Mouse (Mus musculus): ENCODE data around the gene Arpc1b.
"Not testable (repeated sequence)": the region's sequence is repeated elsewhere in the genome, so short reads cannot be mapped to it uniquely, and the experiment has no call there.

Gene Arpc1b

DNA sequence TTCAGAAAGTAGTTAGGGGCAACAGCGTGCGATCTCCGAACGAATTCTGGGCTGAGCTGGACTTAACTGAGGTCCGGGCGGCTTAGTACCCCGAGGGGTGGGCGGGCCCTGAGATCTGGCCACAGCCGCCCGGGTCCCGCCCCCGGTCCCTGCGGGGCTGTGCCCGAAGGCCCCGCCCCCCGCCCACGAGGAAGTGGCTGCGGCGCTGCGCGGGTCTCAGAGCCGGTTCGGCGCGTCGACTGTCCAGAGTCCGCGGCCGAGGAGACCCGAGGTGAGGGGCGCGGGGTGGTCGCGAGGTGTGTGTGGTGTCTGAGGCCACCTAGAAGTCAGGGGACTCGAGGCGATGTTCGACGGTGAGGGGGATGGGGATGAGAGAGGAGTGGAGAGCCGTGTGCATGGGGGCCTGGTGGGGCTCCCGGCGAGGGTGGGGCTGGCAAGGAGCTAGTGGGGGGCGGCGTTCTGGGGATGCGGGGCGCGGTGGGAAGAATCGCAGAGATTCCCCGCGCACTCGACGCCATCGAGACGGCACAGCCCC, at the start of gene Arpc1b:
Gene Arpc1b, plus strand, starts transcription at position 145 of the 535 bp plus-strand sequence.
- DNase-seq (ENCODE audit: low spot score in 2 of 2): peak; percentile 57 to 68

DNA sequence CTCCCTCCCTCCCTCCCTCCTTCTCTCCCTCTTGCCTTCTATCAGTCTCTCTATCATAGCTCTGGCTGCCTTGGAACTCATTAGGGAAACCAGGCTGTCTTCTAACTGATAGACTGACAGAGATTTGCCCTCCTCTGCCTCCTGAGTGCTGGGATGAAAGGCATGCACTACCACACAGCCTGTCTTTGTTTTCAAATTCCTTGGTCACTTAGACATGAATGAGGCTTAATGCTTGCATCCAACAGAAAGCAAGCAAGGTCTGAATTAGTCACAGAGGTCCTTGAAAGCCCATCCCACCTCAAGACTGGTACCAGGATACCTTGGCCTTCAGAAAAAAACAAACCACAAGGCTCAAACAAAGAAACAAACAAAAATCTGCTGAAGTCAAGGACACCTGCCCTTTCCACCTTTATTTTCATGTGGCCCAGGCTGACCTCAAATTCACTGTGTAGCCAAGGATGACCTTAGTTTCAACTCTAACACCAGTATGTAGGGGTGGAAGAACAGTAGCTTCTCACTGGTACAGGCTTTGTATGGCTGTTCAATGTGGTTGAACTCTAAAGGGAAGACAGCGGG, 49.2 kb upstream of the Arpc1b start:
- no peak for DNase-seq (ENCODE audit: low spot score in 2 of 2)

DNA sequence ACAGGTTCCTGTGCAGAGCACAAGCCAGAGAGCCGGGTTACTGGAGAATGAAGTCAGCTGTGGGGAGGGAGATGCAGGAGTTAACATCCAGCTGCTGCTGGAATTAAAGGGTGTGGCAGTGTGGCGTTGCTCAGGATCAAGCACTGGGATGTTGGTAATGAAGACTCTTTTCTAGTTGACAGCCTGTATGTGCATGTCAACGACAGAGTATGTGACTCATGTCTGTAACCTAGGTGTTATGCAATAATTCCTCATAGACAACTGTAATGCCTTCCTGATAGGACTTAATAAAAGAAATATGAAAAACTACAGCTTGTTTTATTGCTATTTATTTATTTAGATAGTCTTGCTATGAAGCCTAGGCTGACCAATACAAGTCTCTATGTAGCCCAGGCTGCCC, 45.2 kb upstream of the Arpc1b start:
- no peak for DNase-seq (ENCODE audit: low spot score in 2 of 2)

DNA sequence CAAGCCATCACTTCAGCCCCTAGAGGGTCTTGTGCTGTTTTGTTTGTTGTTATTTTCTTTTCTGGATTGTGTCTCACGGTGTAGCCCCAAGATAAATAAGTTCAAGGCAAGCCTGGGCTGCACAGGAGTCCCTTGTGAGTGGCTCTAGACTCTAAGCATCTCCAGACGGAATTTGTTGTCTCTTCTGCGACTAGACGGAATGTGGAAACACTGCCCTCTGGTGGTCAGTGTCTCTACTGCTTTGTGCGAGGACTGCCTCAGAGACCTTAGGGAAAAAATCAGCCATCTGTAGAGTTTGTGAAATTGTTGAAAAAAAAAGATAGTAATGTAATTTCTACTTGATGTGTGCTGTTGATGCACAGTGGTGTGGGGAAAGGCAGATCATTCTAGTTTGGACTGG, 44.3 kb upstream of the Arpc1b start:
- DNase-seq (ENCODE audit: low spot score in 2 of 2): peak; percentile 41 to 60

DNA sequence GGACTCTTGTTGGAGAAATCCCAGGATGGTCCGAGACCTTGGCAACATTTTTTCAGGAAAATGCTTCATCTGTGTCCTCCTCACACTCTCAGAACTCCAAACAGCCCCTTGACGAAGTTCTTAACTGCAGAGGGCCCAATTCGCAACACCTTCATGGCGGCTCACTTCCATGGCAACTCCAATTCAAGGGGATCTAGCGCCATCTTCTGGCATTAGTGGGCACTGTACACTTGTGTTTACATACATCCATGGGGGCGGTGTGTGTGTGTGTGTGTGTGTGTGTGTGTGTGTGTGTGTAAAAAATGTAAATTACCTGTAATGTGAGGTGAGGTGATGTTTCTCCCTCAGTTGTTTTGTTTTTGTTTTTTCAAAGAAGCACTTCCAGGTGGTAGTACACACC, 42.7 kb upstream of the Arpc1b start:
- no peak for DNase-seq (ENCODE audit: low spot score in 2 of 2)

DNA sequence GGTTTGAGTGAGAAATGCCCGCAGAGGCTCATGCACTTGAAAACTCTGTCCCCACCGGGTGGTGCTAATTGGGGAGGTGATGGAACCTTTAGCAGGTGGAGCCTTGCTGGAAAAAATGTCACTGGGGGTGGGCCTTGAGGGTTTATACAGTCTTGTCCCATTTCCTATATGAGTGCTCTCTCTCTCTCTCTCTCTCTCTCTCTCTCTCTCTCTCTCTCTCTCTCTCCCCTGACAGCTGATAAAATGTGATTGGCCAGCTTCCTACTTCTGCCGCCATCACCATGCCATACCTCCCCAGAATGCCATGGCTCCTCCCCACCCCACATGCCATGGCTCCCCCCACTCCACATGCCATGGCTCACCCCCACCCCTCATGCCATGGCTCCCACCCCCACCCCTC, 38.9 kb upstream of the Arpc1b start:
- no peak for DNase-seq (ENCODE audit: low spot score in 2 of 2)

DNA sequence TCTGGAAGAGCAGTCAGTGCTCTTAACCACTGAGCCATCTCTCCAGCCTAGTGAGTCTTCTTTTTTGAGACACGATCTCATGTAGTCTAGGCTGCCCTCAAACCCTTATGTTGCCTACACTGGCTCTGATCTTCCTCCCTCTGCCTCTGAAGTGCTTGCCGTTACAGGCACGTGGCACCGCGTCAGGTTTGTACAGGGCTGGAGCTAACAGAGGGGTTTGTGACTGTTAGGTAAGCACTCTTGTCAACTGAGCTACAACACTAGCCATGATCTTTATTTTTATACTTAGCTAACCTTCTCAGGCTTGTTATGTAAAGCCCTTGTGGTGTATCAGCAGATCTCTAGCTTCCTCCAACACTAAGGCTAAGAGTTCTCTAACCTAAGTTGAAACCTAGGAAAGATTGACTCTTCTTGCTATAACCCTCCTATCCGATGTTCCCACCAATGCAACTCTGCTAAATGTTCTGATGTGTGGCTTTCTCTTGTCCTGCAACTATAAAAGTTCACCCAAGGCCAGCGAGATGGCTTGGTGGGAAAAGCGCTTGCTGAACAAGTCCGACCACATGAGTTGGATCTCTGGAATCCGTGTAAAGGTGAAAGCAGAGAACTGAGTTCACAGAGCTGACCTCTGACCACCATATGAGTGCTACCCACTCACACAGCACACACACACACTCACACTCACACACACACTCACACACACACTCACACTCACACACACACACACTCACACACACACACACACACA, 32.0 kb upstream of the Arpc1b start:
- DNase-seq (ENCODE audit: low spot score in 2 of 2): no peak

DNA sequence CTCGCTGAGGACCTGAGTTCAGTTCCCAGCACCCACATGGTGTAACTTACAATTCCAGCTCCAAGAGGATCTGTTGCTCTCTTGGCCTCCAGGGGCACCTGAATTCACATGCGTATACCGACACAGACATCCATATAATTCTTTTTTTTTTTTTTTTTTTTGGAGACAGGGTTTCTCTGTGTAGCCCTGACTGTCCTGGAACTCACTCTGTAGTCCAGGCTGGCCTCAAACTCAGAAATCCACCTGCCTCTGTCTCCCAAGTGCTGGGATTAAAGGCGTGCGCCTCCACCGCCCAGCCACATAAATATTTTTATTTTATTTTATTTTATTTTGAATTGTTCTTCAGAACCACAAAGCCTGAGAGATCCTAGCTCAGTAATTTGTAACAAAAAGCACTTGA, 30.8 kb upstream of the Arpc1b start:
- DNase-seq (ENCODE audit: low spot score in 2 of 2): not testable (repeated sequence)

DNA sequence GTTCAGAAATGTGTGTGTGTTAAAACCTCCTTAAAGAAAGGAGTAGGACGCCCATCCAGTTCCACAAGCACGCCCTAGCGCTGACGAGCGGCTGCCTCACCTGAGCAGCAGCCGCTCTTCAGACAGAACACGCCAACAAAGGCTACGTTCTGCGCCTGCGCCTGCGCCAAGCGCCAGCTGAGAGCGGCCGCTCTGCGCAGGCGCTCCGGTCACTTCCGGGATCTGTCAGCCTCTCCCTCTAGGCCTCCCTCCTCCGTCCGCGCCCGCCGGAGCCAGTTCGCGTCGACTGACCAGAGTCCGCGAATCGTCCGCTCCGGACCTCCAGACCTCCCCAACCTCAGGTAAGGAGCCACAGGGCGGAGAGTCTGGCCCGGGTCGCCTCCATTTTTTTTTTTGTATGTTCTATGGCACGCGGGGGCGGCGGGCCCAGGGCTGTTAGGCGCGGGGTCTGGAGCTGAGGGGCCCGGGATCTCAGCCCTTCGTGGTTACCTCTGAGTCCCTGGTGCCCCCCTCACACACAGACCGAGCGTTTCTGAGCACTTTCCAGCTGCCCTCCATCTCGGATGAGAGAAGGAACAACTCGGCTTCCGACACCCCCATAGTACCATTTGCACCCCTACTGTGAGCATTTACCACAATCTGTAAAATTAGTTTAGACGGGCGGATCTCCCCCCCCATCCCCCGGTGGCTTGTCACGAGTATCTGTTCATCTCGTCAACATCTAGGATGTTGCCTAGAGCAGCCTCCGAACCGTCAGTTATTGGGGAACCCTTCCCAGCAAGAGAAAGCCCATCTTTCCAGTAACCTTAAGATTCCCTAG, 30.2 kb upstream of the Arpc1b start, which contains the start of the genes Arpc1a and Kpna7:
Gene Arpc1a, plus strand, starts transcription at position 199 of the 820 bp plus-strand sequence.
Gene Kpna7, minus strand, starts transcription at position 399 of the 820 bp plus-strand sequence.
- DNase-seq (ENCODE audit: low spot score in 2 of 2): peak; percentile 87 to 93

DNA sequence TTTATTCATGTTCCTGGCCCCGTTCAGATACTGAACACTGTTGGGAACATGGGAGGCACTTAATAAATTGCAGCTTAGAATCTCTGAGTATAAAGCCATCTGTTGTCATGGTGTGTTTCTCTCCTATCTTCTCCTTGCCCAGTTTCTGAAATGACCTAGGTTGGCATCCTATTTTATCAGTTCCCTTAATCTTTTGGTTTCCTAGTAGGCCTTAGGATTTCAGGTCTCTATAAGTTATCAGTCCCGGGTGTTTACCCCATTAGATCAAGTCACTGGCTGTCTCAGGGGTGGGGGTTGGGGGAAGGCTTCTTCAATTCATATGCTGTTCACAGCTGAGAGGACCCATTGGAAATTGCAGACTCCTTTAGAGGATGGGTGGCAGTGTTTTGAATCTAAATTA, 29.2 kb upstream of the Arpc1b start:
- no peak for DNase-seq (ENCODE audit: low spot score in 2 of 2)

DNA sequence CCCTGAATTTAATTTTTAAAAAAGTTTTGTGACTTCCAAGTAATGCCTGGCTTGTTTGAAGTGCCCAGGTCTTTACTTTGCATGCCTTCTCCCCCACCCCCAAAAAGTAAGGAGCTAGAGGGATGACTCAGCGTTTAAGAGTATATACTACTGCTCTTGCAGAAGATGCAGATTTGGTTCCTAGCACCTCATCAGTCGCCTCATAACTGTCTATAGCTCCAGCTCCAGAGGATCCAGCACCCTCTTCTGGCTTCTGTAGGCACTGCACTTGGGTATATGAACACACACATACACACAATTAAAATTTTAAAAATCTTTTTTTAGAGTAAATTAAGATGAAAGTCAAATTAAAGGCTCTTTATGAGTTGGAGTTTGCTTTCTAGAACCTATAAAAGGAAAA, 25.8 kb upstream of the Arpc1b start:
- no peak for DNase-seq (ENCODE audit: low spot score in 2 of 2)

DNA sequence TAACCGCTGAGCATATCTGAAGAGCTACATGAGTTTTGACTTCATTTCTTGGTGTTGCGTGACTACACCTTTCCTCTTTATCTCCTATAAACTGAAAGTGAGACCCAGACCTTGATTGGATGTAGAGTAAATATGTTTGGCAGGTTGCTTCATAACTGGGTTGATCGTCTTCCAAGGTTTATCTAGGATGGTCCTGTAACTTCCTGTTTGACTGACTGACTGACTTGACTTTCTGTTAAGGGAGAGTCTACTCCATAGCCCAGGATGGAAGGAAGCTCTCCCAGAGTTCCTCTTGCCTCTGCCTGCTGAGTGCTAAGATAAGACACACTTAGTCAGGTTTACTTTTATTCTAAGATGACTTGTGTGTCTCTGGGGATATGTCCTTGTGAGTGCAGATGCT, 24.1 kb upstream of the Arpc1b start:
- DNase-seq (ENCODE audit: low spot score in 2 of 2): no peak

DNA sequence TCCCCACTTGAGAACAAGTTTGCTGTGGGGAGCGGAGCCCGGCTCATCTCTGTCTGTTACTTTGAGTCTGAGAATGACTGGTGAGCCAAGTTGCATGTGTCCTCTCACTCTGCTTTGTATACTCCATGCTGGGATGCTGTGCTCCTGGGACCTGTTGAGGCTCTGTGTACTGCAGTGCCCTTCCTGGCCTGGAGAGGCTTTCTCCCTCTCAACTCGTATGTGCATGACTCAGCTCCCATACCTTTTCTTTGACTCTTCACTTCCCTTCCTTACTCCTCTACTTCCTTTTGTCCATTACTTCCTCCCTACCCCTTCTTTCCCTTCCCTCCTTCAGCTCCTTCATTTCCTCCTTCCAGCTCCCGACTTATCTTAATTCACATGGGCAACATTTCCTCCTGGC, 17.8 kb upstream of the Arpc1b start:
- no peak for DNase-seq (ENCODE audit: low spot score in 2 of 2)

DNA sequence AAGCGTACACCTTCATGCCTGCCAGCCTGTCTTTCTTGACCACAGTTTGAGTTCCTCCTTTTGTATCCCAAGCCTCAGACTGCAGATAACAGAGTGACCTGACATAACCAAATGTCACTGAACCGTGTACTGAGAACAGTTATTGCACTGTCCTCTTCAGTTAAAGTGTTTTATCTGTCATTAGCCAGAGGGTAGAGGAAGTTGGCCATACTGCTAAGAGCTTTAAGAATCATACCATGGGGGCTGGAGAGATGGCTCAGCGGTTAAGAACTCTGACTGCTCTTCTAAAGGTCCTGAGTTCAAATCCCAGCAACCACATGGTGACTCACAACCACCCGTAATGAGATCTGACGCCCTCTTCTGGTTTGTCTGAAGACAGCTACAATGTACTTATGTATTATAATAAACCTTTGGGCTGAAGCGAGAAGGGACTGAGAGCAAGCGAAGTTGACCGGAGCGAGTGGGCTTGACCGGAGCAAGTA, 15.6 kb upstream of the Arpc1b start:
- no peak for DNase-seq (ENCODE audit: low spot score in 2 of 2)

DNA sequence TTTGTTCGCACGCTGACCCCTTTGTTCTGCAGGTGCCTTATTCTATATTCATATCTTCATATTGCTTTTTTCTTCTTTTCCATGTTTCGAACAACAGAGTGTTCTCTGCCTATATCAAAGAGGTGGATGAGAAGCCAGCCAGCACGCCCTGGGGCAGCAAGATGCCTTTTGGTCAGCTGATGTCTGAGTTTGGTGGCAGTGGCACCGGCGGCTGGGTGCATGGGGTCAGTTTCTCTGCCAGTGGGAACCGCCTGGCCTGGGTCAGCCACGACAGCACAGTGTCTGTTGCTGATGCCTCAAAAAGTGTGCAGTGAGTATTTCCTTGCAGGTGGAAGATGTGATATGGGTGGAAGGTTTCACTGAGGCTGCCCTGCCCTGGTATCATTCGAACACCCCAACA, 13.1 kb upstream of the Arpc1b start:
- DNase-seq (ENCODE audit: low spot score in 2 of 2): no peak

DNA sequence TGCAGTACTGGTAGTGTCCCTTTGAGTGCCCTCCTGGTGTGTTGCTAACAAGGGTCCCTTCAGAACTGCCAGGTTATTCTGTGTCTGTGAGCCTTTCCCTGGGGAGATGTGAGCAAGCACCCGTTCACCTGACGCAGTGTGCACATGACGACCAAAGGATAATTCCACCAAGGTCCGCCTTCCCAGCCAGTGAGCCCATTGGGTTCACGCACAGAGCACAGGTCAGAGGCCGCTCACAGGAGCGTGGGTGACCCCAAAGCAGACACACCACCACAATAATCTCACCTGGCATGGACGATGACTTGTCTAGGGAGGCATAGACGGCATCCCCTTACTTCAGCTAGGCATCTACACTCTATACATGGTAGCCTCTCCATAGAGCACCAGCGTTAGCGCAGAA, 12.6 kb upstream of the Arpc1b start:
- DNase-seq (ENCODE audit: low spot score in 2 of 2): not testable (repeated sequence)

DNA sequence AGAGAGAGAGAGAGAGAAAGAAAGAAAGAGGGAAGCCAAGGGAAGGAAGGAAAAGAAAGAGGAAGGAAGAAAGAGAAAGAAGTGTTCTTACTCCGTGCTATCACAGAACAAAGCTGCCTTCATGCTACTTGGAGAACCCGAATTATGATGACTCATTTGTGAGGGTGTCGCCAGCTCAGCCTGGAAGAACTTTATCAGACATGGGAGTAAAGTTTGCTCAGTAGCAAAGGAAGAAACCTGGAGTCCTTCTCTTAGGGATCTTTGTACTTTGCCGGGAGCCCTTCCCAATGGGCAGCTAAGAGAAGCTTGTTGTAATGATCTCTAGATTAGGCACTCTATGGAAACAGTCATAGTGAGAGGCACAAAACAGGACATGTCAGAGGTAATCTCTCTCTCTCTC, 11.3 kb upstream of the Arpc1b start:
- DNase-seq (ENCODE audit: low spot score in 2 of 2): no peak

DNA sequence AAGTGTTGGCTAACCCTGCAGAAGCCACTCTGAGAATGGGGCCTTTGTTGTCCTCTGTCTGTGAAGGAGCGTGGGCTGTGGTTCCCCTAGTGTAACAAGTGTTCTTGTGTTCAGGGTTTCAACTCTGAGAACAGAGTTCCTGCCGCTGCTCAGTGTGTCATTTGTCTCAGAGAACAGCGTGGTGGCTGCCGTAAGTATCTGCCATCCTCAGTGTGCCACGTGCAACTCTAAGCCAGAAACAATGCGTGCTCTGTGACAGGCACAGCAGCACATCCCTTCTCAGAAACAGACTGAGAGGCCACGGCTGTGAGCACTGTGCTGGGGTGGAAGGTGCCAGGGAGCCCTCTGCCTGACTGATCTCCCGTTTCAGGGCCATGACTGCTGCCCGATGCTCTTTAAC, 9.7 kb upstream of the Arpc1b start:
- no peak for DNase-seq (ENCODE audit: low spot score in 2 of 2)

DNA sequence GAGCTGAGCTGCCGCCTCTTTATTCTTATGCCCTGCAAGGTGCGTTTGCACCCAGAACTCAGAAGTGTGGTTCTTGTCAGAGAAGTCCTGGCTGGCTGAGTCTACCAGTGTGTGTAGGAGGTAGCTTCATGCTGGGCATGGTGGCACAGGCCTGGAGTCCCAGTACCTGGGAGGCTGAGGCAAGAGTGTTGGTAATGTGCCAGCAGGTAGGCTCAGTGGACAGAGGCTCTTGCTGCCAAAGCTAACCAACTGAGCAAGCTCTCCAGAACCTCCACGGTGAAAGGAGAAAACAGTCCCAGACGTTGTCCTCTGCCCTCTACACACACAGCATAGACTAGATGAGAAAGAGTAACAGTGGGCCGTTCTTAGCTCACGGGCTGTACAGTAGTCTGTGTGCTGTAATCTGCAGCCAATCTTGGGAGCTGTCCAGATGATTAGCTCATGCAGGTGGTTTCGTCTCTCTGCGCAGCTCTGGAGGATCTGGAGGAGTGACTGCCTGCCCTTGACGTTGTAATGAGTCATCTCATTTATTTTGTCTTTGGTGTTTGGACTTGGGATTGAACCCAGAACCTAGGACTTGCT, 8.2 kb upstream of the Arpc1b start:
- no peak for DNase-seq (ENCODE audit: low spot score in 2 of 2)

DNA sequence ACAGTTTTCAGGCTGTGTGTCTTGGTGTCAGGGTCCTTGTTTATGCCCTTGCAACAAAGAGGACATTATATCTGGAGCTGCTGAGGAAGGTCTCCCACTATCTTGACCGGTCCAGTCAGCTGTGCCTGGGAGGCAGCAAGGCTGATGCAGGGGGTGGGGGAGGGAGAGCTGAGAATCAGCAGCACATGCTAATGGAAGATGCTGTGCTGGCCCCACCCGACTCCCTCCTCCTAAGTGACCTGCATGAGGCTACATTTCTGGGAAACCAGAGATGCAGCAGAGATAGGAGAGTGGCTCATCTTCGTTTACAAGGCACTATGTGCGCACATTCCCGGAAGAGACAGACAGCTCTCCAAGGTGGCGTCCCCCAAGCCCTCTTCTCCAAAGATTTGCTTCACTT, 3.6 kb upstream of the Arpc1b start:
- no peak for DNase-seq (ENCODE audit: low spot score in 2 of 2)

DNA sequence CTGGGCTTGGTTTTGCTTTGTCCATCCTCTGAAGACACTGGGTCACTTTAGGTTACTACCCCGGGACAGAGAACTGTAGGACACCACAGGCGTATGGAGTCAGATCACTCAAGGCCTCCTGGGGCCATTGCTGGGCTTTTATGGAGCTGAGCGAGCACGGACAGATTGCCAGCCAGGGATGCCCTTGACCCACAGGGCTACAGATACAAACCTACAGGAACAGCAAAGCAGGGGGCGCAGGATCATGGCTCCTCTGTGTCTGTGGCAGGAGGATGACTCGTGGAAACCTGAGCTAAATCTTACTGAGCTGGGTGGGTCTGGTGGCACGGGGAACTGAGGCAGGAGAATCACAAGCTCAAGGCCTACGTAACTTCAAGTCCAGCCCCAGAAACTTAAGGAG, 1.4 kb upstream of the Arpc1b start:
- no peak for DNase-seq (ENCODE audit: low spot score in 2 of 2)

DNA sequence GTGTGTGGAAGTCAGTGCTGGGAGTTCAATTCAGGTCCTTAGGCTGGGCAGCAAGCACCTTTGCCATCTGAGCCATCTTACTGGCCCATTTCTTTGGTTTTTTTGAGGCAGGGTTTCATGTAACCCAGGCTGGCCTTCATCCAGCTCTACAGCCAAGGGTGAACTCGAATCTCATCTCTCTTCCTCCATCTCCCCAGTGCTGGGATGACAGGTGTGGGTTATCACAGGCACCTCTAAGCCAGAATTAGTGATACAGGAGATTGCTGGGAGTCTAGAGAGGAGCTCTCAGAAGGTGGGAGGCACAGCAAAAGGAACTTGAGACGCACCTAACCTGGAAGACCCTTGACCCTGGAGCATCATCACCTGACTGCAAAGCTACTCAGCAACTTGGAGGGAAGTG, 599 bp upstream of the Arpc1b start:
- no peak for DNase-seq (ENCODE audit: low spot score in 2 of 2)
